Mouse (Mus musculus) heart, embryonic 13.5 days (tissue): Measurements from ENCODE around the gene Osbpl6. TPM values are rescaled to one million over a fixed set of nuclear protein-coding genes. Genes with fewer than 3 reads are reported as not detected.

Experiments used
- ATAC-seq: fragments of 200-750 bp; cut with Nextera tagmentation; 2 replicates; pipeline ENCODE4 v1.8.0; 2017; ENCODE audit warnings: moderate TSS enrichment; ENCODE audit not compliant: insufficient number of reproducible peaks, low FRiP score, low TSS enrichment; ENCODE audit errors: extremely low read depth
- H3K27ac ChIP-seq: fragments of 300-500 bp; sonication (generic); replicated peaks from 2 replicates; pipeline ENCODE4 v1.5.1; 2015; ENCODE audit warnings: moderate library complexity, mild to moderate bottlenecking, inconsistent platforms
- H3K27me3 ChIP-seq: fragments of 300-500 bp; sonication (generic); replicated peaks from 2 replicates; pipeline ENCODE4 v1.6.1; 2015; ENCODE audit warnings: mild to moderate bottlenecking, inconsistent platforms
- H3K36me3 ChIP-seq: fragments of 300-500 bp; sonication (generic); 2 replicates; pipeline ENCODE4 v1.6.1; 2015; ENCODE audit warnings: mild to moderate bottlenecking, inconsistent platforms
- H3K4me1 ChIP-seq: fragments of 300-500 bp; sonication (generic); 2 replicates; pipeline ENCODE4 v1.6.1; 2015; ENCODE audit warnings: inconsistent platforms
- H3K4me2 ChIP-seq: fragments of 300-500 bp; sonication (generic); 2 replicates; pipeline ENCODE4 v1.6.1; 2015; ENCODE audit warnings: inconsistent platforms, mild to moderate bottlenecking, moderate library complexity
- H3K4me3 ChIP-seq: fragments of 300-500 bp; sonication (generic); 2 replicates; pipeline ENCODE4 v1.5.1; 2015; ENCODE audit warnings: moderate library complexity, mild to moderate bottlenecking, inconsistent platforms
- H3K9ac ChIP-seq: fragments of 300-500 bp; sonication (generic); 2 replicates; pipeline ENCODE4 v1.6.1; 2015; ENCODE audit warnings: inconsistent platforms, mild to moderate bottlenecking, moderate library complexity
- H3K9me3 ChIP-seq: fragments of 300-500 bp; sonication (generic); 2 replicates; pipeline ENCODE4 v1.6.1; 2016; ENCODE audit warnings: inconsistent platforms
- WGBS: fragments of 180-500 bp; shearing (Covaris S2); methylation state at CpG from one replicate; pipeline ENCODE4 v1.1.7; 2015; ENCODE audit warnings: mixed read lengths; 5-methylcytosine and 5-hydroxymethylcytosine counted together
- polyA plus RNA-seq: library from polyadenylated mRNA; unstranded; fragments of >200 nt; fragmentation: Nextera tagmentation; extraction: Ambion mirVana; gene quantifications from 2 replicates; pipeline ENCODE4 v1.2.1, GENCODE M21; 2015

The Osbpl6 gene
- polyA plus RNA-seq, 1 experiment from 2014 or later, result 4.9 TPM

DNA sequence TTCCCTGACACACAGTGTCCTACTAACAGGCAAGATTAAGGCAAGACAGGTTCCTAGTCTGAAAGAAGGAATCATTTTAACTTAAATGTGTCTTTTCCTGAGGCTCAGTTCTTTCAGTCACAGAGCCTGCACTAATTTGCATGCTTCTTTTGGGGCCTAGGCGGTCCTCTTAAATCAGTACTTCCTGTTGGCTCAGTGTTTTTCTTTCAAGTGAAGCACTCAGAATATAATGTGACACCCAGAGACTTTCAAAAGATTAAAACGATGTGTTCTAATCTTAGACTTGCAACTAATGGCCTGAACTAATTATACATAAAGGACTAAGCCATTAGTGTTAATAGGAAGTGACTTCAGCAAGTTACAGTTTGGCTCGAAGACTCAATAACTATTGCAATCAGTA, 23.0 kb downstream of the Osbpl6 start:
- no peak overlapping the region for H3K4me3 ChIP-seq
- H3K27ac ChIP-seq, result no peak overlapping the region
- no peaks in the 10 kb centered on the region for H3K4me1 ChIP-seq
- H3K27me3 ChIP-seq, result no peaks in the 10 kb centered on the region
- no peak for ATAC-seq
- H3K4me2 ChIP-seq, result no peak overlapping the region
- H3K36me3 ChIP-seq, result no peaks in the 10 kb centered on the region
- 59% methylated on average over 3 of the region's 3 CpGs for WGBS
- H3K9ac ChIP-seq, result no peak overlapping the region
- no peaks in the 10 kb centered on the region for H3K9me3 ChIP-seq

DNA sequence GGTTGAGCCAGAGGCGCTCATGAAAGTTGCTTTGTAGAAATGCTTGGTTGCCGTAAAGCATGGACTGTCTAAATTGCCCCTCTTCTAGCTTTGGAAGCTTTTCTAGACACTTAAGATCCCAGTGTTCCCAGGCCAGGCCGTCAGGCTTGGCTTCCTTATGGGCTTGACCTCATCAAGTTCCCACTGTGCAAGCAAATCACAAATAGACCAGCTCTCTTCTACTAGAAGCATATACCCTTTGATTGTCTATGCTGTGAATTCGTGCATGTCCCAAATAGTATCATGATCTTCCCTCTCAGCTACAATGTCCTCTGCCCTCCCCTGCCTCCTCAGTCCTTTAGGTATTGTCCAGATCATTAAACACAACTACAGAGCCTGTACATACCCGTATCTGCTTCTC, 23.5 kb downstream of the Osbpl6 start:
- Histone ChIP-seq H3K4me2 (no peak overlapping the region), H3K9ac (no peak overlapping the region), H3K36me3 (no peaks in the 10 kb centered on the region), H3K4me3 (no peak overlapping the region), H3K4me1 (no peaks in the 10 kb centered on the region), H3K9me3 (no peaks in the 10 kb centered on the region), H3K27ac (no peak overlapping the region), H3K27me3 (no peaks in the 10 kb centered on the region)
- no peak for ATAC-seq
- 72% methylated on average over 5 of the region's 5 CpGs for WGBS

DNA sequence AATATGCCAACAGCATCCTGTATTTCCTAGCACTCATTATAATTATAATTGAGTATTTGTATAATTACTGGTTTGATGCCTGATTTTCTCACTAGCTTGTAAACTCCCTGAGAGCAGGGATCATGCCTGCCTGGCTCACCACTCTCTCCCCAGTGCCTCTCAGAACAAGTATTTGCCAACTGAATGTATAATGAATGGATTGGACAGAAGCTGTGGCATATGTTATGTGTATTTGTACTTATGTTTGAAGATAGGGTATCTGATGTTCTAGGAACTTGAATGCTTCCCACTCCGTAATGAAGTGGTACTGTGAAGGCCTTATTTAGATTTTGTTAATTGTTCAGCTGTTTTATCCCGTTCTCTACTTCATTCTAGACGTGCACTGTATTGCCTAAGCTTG, 24.2 kb downstream of the Osbpl6 start:
- H3K9ac ChIP-seq, result no peak overlapping the region
- no peak overlapping the region for H3K27ac ChIP-seq
- H3K9me3 ChIP-seq, result no peaks in the 10 kb centered on the region
- H3K27me3 ChIP-seq, result no peaks in the 10 kb centered on the region
- WGBS, result 76% methylated on average over 3 of the region's 3 CpGs
- H3K36me3 ChIP-seq, result no peaks in the 10 kb centered on the region
- no peak overlapping the region for H3K4me3 ChIP-seq
- ATAC-seq, result no peak
- H3K4me1 ChIP-seq, result no peaks in the 10 kb centered on the region
- H3K4me2 ChIP-seq, result no peak overlapping the region

GRCm38 (mm10) chr2:76434224-76434623, 27.9 kb downstream of the Osbpl6 start:
- Histone ChIP-seq H3K36me3 (no peaks in the 10 kb centered on the region), H3K9ac (no peak overlapping the region), H3K4me2 (no peak overlapping the region), H3K27ac (no peak overlapping the region), H3K27me3 (no peaks in the 10 kb centered on the region), H3K4me3 (no peak overlapping the region), H3K4me1 (no peaks in the 10 kb centered on the region), H3K9me3 (no peaks in the 10 kb centered on the region)
- 67% methylated on average over 7 of the region's 7 CpGs for WGBS
- no peak for ATAC-seq

DNA sequence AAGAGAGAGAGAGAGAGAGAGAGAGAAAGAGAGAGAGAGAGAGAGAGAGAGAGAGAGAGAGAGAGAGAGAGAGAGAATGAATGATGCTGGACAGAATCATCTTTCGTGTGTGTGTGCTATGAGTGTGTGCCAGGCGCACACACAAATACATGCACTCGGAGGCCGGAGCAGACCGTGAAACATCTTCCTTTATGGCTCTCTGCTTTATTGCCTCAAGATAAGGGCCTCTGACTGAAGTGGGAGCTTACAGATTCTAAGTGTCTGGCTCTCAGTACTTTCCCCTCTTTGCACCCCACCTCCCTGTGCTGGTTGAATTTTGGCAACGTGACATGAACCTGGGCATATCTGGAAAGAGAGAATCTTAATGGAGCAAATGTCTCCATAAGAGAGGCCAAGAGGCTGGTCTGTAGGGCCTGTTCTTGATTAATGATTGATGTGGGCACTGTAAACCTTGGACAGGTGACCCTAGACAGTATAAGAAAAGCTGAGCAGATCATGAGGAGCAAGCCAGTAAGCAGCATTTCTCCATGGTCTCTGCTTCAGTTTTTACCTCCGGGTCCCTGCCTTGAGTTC, 29.4 kb downstream of the Osbpl6 start:
- 50% methylated on average over 7 of the region's 7 CpGs for WGBS
- H3K27me3 ChIP-seq, result no peaks in the 10 kb centered on the region
- no peaks in the 10 kb centered on the region for H3K4me1 ChIP-seq
- no peak for ATAC-seq
- H3K27ac ChIP-seq, result no peak overlapping the region
- H3K4me3 ChIP-seq, result no peak overlapping the region
- no peaks in the 10 kb centered on the region for H3K9me3 ChIP-seq
- H3K4me2 ChIP-seq, result no peak overlapping the region
- H3K36me3 ChIP-seq, result no peaks in the 10 kb centered on the region
- H3K9ac ChIP-seq, result no peak overlapping the region

DNA sequence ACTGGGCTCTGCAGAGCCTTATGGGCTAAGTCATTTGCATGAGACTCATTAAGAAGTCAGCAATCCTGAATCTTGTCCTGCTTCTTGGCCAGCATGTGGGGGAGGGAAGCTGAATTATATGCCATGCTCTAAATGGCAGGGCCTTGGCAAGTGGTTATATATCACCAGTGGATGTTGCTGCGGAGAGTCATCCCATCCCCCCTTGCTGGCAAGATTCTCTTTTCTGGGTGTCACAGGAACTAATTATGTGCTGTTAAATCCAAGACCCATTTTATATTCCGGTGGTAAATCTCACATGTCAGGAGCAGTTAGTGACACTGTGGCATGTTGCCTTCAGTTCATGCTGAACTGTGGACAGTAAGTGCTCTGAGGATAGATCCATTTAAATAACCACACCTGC, 31.1 kb downstream of the Osbpl6 start:
- Histone ChIP-seq H3K27ac (no peak overlapping the region), H3K4me1 (peaks cover 10% of the 10 kb centered on the region), H3K9me3 (no peaks in the 10 kb centered on the region), H3K36me3 (no peaks in the 10 kb centered on the region), H3K4me3 (no peak overlapping the region), H3K4me2 (no peak overlapping the region), H3K27me3 (no peaks in the 10 kb centered on the region), H3K9ac (no peak overlapping the region)
- 82% methylated on average over 2 of the region's 2 CpGs for WGBS
- no peak for ATAC-seq

- Histone ChIP-seq H3K9me3 (no peaks in the 10 kb centered on the region), H3K4me3 (no peak overlapping the region), H3K4me2 (no peak overlapping the region), H3K27me3 (no peaks in the 10 kb centered on the region), H3K36me3 (no peaks in the 10 kb centered on the region), H3K9ac (no peak overlapping the region), H3K27ac (no peak overlapping the region), H3K4me1 (peaks cover 13% of the 10 kb centered on the region)
- ATAC-seq, result no peak
- 57% methylated on average over 2 of the region's 2 CpGs for WGBS
Observed at GRCm38 (mm10) chr2:76439540-76439939, 33.2 kb downstream of the Osbpl6 start.

- Histone ChIP-seq H3K27ac (peak overlapping the region; percentile 54), H3K36me3 (no peaks in the 10 kb centered on the region), H3K4me3 (no peak overlapping the region), H3K9me3 (no peaks in the 10 kb centered on the region), H3K9ac (no peak overlapping the region), H3K4me2 (no peak overlapping the region), H3K4me1 (peaks cover 13% of the 10 kb centered on the region), H3K27me3 (no peaks in the 10 kb centered on the region)
- WGBS, result 24% methylated on average over 3 of the region's 3 CpGs
- ATAC-seq, result no peak
Observed at GRCm38 (mm10) chr2:76442086-76442485, 35.8 kb downstream of the Osbpl6 start.

GRCm38 (mm10) chr2:76449836-76450355, 43.6 kb downstream of the Osbpl6 start:
- Histone ChIP-seq H3K36me3 (no peaks in the 10 kb centered on the region), H3K27me3 (no peaks in the 10 kb centered on the region), H3K4me3 (no peak overlapping the region), H3K9ac (no peak overlapping the region), H3K27ac (no peak overlapping the region), H3K4me2 (no peak overlapping the region), H3K4me1 (no peaks in the 10 kb centered on the region), H3K9me3 (no peaks in the 10 kb centered on the region)
- 69% methylated on average over 6 of the region's 6 CpGs for WGBS
- ATAC-seq, result no peak

GRCm38 (mm10) chr2:76466723-76467122, 60.4 kb downstream of the Osbpl6 start:
- no peaks in the 10 kb centered on the region for H3K27me3 ChIP-seq
- peaks cover 10% of the 10 kb centered on the region for H3K4me1 ChIP-seq
- no peaks in the 10 kb centered on the region for H3K9me3 ChIP-seq
- ATAC-seq, result no peak
- no peak overlapping the region for H3K9ac ChIP-seq
- 89% methylated on average over 5 of the region's 5 CpGs for WGBS
- no peak overlapping the region for H3K4me3 ChIP-seq
- no peaks in the 10 kb centered on the region for H3K36me3 ChIP-seq
- no peak overlapping the region for H3K4me2 ChIP-seq
- H3K27ac ChIP-seq, result no peak overlapping the region

- no peak overlapping the region for H3K4me2 ChIP-seq
- no peak overlapping the region for H3K27ac ChIP-seq
- H3K9ac ChIP-seq, result no peak overlapping the region
- 55% methylated on average over 8 of the region's 8 CpGs for WGBS
- H3K9me3 ChIP-seq, result no peaks in the 10 kb centered on the region
- H3K4me3 ChIP-seq, result no peak overlapping the region
- peaks cover 10% of the 10 kb centered on the region for H3K4me1 ChIP-seq
- no peak for ATAC-seq
- H3K36me3 ChIP-seq, result no peaks in the 10 kb centered on the region
- H3K27me3 ChIP-seq, result no peaks in the 10 kb centered on the region
Observed at GRCm38 (mm10) chr2:76468204-76468603, 61.9 kb downstream of the Osbpl6 start.

DNA sequence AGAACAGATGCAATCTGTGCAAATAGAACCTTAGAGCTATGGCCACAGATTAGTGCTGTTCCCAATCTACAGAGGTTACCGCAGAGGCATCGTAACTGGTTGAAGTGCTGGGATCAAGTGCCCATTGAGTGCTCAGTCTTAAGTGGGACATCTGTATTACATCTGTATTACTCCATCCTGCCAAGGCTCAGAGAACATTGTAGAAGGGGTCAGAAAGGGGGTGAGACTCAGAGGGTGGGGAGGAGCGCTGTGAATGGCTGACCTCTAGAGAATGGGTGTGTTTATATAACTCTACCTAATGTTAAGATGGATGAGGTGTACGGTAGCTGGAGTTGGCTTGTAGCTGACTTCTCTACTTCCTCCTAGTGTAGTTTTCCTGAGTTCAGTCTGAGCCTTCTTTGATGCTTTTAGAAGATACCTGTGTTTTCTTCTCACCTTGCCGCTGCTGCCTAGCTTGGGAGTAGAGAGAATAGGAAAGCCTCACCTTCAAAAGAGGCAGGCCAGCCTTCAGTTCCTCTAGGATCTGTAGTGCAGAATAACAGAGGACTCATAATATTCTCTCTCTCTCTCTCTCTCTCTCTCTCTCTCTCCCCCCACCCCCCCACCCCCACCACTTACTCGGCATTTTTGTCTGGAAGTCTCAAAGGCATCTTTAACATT, 62.9 kb downstream of the Osbpl6 start:
- Histone ChIP-seq H3K9me3 (no peaks in the 10 kb centered on the region; the same call in 1 of the 2 replicates), H3K4me2 (no peak overlapping the region), H3K9ac (no peak overlapping the region), H3K36me3 (no peaks in the 10 kb centered on the region), H3K27me3 (no peaks in the 10 kb centered on the region), H3K27ac (no peak overlapping the region), H3K4me3 (no peak overlapping the region), H3K4me1 (peaks cover 10% of the 10 kb centered on the region)
- 73% methylated on average over 6 of the region's 6 CpGs for WGBS
- no peak for ATAC-seq
